Mouse (Mus musculus) forebrain, embryonic 14.5 days (tissue): Measurements from ENCODE around the gene Elf4. TPM values are rescaled to one million over a fixed set of nuclear protein-coding genes. Genes with fewer than 3 reads are reported as not detected.
"Not testable (repeated sequence)": the region's sequence is repeated elsewhere in the genome, so short reads cannot be mapped to it uniquely, and the experiment has no call there.

Experiments used
- ATAC-seq: fragments of 200-750 bp; cut with Nextera tagmentation; 2 replicates; pipeline ENCODE4 v1.8.0; 2017; ENCODE audit warnings: mild to moderate bottlenecking, moderate library complexity
- DNase-seq: peaks from one replicate; pipeline ENCODE4 v3.0.0-alpha.2; 2015; ENCODE audit warnings: low spot score
- H3K27ac ChIP-seq: fragments of 300-500 bp; sonication (generic); 2 replicates; pipeline ENCODE4 v1.5.1; 2014; ENCODE audit warnings: low read depth, mild to moderate bottlenecking, control low read depth, low read length, moderate library complexity
- H3K27me3 ChIP-seq: fragments of 300-500 bp; sonication (generic); replicated peaks from 2 replicates; pipeline ENCODE4 v1.6.1; 2014; ENCODE audit warnings: low read length, control low read depth, mixed read lengths; ENCODE audit not compliant: control insufficient read depth, insufficient read depth
- H3K36me3 ChIP-seq: fragments of 300-500 bp; sonication (generic); 2 replicates; pipeline ENCODE4 v1.6.1; 2014; ENCODE audit warnings: low read length, control low read depth; ENCODE audit not compliant: control insufficient read depth, insufficient read depth
- H3K4me1 ChIP-seq: fragments of 300-500 bp; sonication (generic); 2 replicates; pipeline ENCODE4 v1.6.1; 2014; ENCODE audit warnings: antibody characterized with exemption, low read length, control low read depth; ENCODE audit not compliant: control insufficient read depth, insufficient read depth
- H3K4me2 ChIP-seq: fragments of 300-500 bp; sonication (generic); 2 replicates; pipeline ENCODE4 v1.6.1; 2014; ENCODE audit warnings: mild to moderate bottlenecking, control low read depth, low read length
- H3K4me3 ChIP-seq: fragments of 300-500 bp; sonication (generic); 2 replicates; pipeline ENCODE4 v1.5.1; 2014; ENCODE audit warnings: low read depth, low read length, control low read depth
- H3K9ac ChIP-seq: fragments of 300-500 bp; sonication (generic); 2 replicates; pipeline ENCODE4 v1.6.1; 2014; ENCODE audit warnings: mild to moderate bottlenecking, low read length, control low read depth, moderate library complexity
- H3K9me3 ChIP-seq: fragments of 300-500 bp; sonication (generic); replicated peaks from 2 replicates; pipeline ENCODE4 v1.6.1; 2016; ENCODE audit warnings: low read length, control low read depth, mixed read lengths; ENCODE audit not compliant: control insufficient read depth
- WGBS: fragments of 180-500 bp; shearing (Covaris S2); extraction: QIAGEN DNeasy Blood & Tissue Kit; methylation state at CpG from one replicate; pipeline ENCODE4 v1.1.7; 2014; 5-methylcytosine and 5-hydroxymethylcytosine counted together
- polyA plus RNA-seq: library from polyadenylated mRNA; unstranded; fragments of >200 nt; fragmentation: Nextera tagmentation; extraction: Ambion mirVana; gene quantifications from 2 replicates; pipeline ENCODE4 v1.2.1, GENCODE M21; 2014

The Elf4 gene
- polyA plus RNA-seq, 1 experiment from 2014 or later, result 0.69 TPM

- Histone ChIP-seq H3K9me3 (no peaks in the 10 kb centered on the region), H3K27ac (no peak overlapping the region), H3K4me1 (no peaks in the 10 kb centered on the region), H3K4me3 (no peak overlapping the region), H3K36me3 (no peaks in the 10 kb centered on the region), H3K27me3 (peaks cover 6% of the 10 kb centered on the region; the same call in 1 of the 2 replicates), H3K9ac (no peak overlapping the region), H3K4me2 (no peak overlapping the region)
- ATAC-seq, result no peak
- 39% methylated on average over 10 of the region's 10 CpGs for WGBS
- no peak for DNase-seq
These were observed 13.3 kb downstream of the Elf4 start for GRCm38 (mm10) chrX:48449646-48450045.

GRCm38 (mm10) chrX:48444677-48445076 lies 18.3 kb downstream of the Elf4 start:
- no peak overlapping the region for H3K4me3 ChIP-seq
- H3K27me3 ChIP-seq, result no peaks in the 10 kb centered on the region
- H3K36me3 ChIP-seq, result no peaks in the 10 kb centered on the region
- H3K9ac ChIP-seq, result no peak overlapping the region
- 86% methylated on average over 4 of the region's 4 CpGs for WGBS
- no peaks in the 10 kb centered on the region for H3K9me3 ChIP-seq
- no peaks in the 10 kb centered on the region for H3K4me1 ChIP-seq
- H3K4me2 ChIP-seq, result no peak overlapping the region
- no peak for DNase-seq
- ATAC-seq, result no peak
- H3K27ac ChIP-seq, result no peak overlapping the region

DNA sequence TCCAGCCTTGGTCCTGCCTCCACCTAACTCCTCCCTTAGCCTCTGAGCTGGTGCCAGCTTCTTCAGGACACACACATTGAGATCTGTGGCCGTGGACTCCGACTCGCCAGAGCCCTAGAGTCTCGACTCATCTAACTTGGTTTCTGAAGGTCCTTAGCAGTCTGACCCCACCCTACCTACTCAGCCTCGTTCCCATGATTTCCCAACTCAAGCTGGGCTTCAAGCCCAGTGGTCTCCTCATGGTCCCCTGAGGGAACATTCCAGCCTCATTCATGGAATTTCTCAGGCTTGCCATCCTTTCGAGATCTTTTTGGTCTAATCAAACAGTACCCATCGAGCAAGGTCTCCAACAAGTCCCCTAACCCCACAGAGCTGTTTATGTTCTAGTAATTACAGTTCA lies 21.0 kb downstream of the Elf4 start:
- 85% methylated on average over 7 of the region's 7 CpGs for WGBS
- no peak for ATAC-seq

DNA sequence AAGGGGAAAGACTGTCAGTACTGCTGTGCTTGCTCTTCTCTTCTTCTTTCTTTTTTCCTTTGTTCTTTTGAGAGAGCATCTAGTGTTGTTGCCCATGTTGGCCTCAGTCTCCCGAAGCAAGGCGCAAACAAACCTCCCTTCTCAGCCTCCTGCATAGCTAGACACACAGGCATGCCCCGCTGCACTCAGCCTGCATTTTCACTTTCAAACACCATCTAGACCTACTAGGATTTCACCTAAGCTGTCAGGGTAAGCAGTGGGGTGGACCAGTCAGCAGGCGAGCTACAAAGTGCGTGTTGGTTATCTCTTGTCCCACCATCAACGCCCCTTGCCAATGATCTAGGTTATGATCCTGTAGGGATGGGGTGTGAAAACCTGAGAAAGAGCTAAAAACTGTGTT lies 21.4 kb downstream of the Elf4 start:
- H3K4me1 ChIP-seq, result no peaks in the 10 kb centered on the region
- H3K9ac ChIP-seq, result no peak overlapping the region
- H3K36me3 ChIP-seq, result no peaks in the 10 kb centered on the region
- H3K27ac ChIP-seq, result no peak overlapping the region
- no peaks in the 10 kb centered on the region for H3K9me3 ChIP-seq
- no peak overlapping the region for H3K4me2 ChIP-seq
- 82% methylated on average over 6 of the region's 6 CpGs for WGBS
- ATAC-seq (no peak), DNase-seq (no peak)
- no peak overlapping the region for H3K4me3 ChIP-seq
- no peaks in the 10 kb centered on the region for H3K27me3 ChIP-seq

More for the DNA sequence above, 21.0 kb downstream of the Elf4 start:
- H3K27me3 ChIP-seq, result no peaks in the 10 kb centered on the region
- H3K27ac ChIP-seq, result no peak overlapping the region
- DNase-seq, result no peak
- H3K4me2 ChIP-seq, result no peak overlapping the region
- H3K4me1 ChIP-seq, result no peaks in the 10 kb centered on the region
- H3K9ac ChIP-seq, result no peak overlapping the region
- no peaks in the 10 kb centered on the region for H3K9me3 ChIP-seq
- H3K36me3 ChIP-seq, result no peaks in the 10 kb centered on the region
- no peak overlapping the region for H3K4me3 ChIP-seq

DNA sequence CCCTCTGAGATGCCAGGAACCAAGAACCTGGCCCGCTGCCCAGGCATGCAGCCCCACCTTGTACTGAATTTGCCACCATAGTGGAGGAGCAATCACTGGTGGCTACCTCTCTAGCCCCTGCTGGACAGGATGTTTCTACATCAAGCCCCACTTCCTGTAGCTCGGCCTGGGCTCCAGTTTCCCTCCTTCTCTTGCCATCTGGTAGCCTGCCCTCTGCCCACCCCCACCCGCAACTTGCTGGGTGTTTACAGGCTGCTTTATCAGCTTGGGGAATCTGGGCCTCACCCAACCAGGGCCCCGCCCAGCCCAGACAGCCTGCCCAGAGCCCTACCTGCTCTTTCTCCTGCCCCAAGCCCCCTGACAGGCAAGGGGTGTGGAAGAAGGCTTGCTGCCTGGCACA lies 23.9 kb downstream of the Elf4 start:
- Histone ChIP-seq H3K36me3 (no peaks in the 10 kb centered on the region), H3K4me2 (no peak overlapping the region), H3K9me3 (no peaks in the 10 kb centered on the region), H3K4me1 (no peaks in the 10 kb centered on the region), H3K27me3 (no peaks in the 10 kb centered on the region), H3K27ac (no peak overlapping the region), H3K9ac (no peak overlapping the region), H3K4me3 (no peak overlapping the region)
- DNase-seq (no peak), ATAC-seq (no peak)
- 81% methylated on average over 4 of the region's 4 CpGs for WGBS

DNA sequence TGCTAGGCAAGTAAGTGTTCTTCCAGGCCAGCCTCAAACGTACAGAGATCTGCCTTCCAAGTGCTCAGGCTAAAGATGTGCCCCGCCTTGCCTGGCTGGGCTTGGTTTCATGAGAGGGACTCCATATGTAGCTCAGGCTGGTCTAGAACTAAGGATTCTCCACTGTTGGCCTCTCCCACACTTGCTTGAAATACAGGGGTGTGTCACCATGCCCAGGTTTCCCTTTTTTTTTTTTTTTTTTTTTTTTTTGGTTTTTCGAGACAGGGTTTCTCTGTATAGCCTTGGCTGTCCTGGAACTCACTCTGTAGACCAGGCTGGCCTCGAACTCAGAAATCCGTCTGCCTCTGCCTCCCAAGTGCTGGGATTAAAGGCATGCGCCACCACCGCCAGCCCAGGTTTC lies 26.9 kb downstream of the Elf4 start:
- H3K4me1 ChIP-seq, H3K9ac ChIP-seq, H3K27ac ChIP-seq, H3K4me3 ChIP-seq, H3K4me2 ChIP-seq, H3K36me3 ChIP-seq, H3K27me3 ChIP-seq, H3K9me3 ChIP-seq, DNase-seq, ATAC-seq: not testable (repeated sequence)
- WGBS, result 80% methylated on average over 6 of the region's 7 CpGs

DNA sequence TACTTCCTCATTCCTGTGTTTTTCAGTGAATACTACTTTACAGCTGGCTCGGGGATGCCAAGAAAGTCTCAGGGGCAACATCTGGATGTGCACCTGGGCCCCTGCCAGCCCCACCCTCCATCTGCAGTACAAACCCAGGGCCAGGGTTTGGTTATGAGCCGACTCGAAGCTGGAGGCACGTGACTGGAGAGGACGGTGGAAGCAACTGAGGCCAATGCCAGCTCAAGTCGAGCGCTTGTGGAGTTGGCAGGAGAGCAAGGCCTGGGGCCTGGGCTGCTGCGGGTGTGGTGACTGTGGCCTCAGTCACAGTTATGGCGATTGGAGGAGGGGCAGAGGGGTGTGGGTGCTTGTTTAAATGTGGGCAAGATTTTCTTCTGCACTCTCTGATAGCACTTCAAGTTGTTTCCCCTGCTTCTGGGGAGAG lies 27.4 kb downstream of the Elf4 start:
- H3K9ac ChIP-seq, result no peak overlapping the region
- no peaks in the 10 kb centered on the region for H3K9me3 ChIP-seq
- no peak for ATAC-seq
- H3K36me3 ChIP-seq, result no peaks in the 10 kb centered on the region
- H3K4me3 ChIP-seq, result no peak overlapping the region
- H3K27ac ChIP-seq, result no peak overlapping the region
- H3K4me1 ChIP-seq, result no peaks in the 10 kb centered on the region
- H3K27me3 ChIP-seq, result no peaks in the 10 kb centered on the region
- DNase-seq, result no peak
- H3K4me2 ChIP-seq, result no peak overlapping the region
- WGBS, result 88% methylated on average over 9 of the region's 9 CpGs

DNA sequence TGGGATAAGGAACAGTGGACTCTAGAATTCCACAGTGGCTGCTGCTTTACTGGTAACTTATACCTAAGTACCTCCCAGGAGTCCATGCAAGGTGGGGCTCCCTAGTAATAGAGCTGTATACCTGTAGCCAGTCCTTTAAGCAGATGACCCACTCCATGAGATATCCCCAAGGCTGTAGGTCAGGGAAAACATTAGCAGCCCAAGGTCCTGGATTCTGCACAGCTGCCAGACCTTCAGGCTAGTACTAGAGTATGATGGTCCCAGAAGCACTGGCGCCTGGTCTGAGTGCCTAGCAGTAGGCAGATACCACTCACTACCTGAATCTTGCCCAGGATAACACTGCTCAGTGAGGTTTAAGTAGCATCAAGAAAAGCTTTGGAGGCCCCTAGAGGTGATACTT lies 28.7 kb downstream of the Elf4 start:
- Histone ChIP-seq H3K9ac (no peak overlapping the region), H3K36me3 (no peaks in the 10 kb centered on the region), H3K9me3 (no peaks in the 10 kb centered on the region), H3K4me2 (no peak overlapping the region), H3K27ac (no peak overlapping the region), H3K4me3 (no peak overlapping the region), H3K4me1 (no peaks in the 10 kb centered on the region), H3K27me3 (no peaks in the 10 kb centered on the region)
- 89% methylated on average over 1 of the region's 1 CpGs for WGBS
- DNase-seq (no peak), ATAC-seq (no peak)

- H3K4me2 ChIP-seq, result no peak overlapping the region
- no peak for ATAC-seq
- no peak overlapping the region for H3K27ac ChIP-seq
- no peaks in the 10 kb centered on the region for H3K4me1 ChIP-seq
- H3K4me3 ChIP-seq, result no peak overlapping the region
- H3K36me3 ChIP-seq, result no peaks in the 10 kb centered on the region
- DNase-seq, result no peak
- H3K9ac ChIP-seq, result no peak overlapping the region
- H3K27me3 ChIP-seq, result no peaks in the 10 kb centered on the region
- H3K9me3 ChIP-seq, result no peaks in the 10 kb centered on the region
- 69% methylated on average over 6 of the region's 6 CpGs for WGBS
These were observed 29.4 kb downstream of the Elf4 start for GRCm38 (mm10) chrX:48433527-48433899.
